Mouse (Mus musculus): ENCODE measurements at regions not wholly inside any gene's neighbourhood (a gene's known extent, or its start where the extent isn't known, plus 50 kb on each side); places are given as distances from the start of the nearest gene placed in this dataset.

- Histone ChIP-seq H3K9ac (no peak overlapping the region), H3K27ac (no peak overlapping the region), H3K9me3 (no peaks in the 10 kb centered on the region), H3K4me3 (no peak overlapping the region), H3K27me3 (no peaks in the 10 kb centered on the region), H3K4me2 (no peak overlapping the region), H3K4me1 (no peaks in the 10 kb centered on the region), H3K36me3 (no peaks in the 10 kb centered on the region)
- WGBS, result 98% methylated on average over 1 of the region's 1 CpGs
- ATAC-seq (ENCODE audit: insufficient number of reproducible peaks, low FRiP score, low TSS enrichment, low read depth), result no peak
Observed at GRCm38 (mm10) chr17:42188531-42188930, 127.2 kb upstream of the Ptchd4 start.

GRCm38 (mm10) chr17:42190206-42190902 is 125.4 kb upstream of the Ptchd4 start:
- Histone ChIP-seq H3K9me3 (no peaks in the 10 kb centered on the region), H3K9ac (no peak overlapping the region), H3K36me3 (no peaks in the 10 kb centered on the region), H3K27me3 (no peaks in the 10 kb centered on the region), H3K4me2 (no peak overlapping the region), H3K4me3 (no peak overlapping the region), H3K27ac (no peak overlapping the region), H3K4me1 (no peaks in the 10 kb centered on the region)
- 75% methylated on average over 8 of the region's 8 CpGs for WGBS
- ATAC-seq (ENCODE audit: insufficient number of reproducible peaks, low FRiP score, low TSS enrichment, low read depth), result no peak
